Mouse (Mus musculus) hindlimb bud, embryonic 11.5 days (tissue): ENCODE results near the gene Amn1.

Source experiments
- DNase-seq: peaks from one replicate; pipeline ENCODE4 v3.0.0-alpha.2; 2012; ENCODE audit warnings: low read depth, low spot score; ENCODE audit errors: extremely low spot score

Amn1 gene

GRCm38 (mm10) chr6:149118935-149119334 is 69.6 kb downstream of the Amn1 start:
- no peak for DNase-seq

- DNase-seq, result no peak
Measured at GRCm38 (mm10) chr6:149116992-149117391, 71.5 kb downstream of the Amn1 start.

- no peak for DNase-seq
Measured at GRCm38 (mm10) chr6:149108909-149109308, 79.6 kb downstream of the Amn1 start.

- no peak for DNase-seq
Measured at GRCm38 (mm10) chr6:149107615-149108014, 80.9 kb downstream of the Amn1 start.
